Mouse (Mus musculus) small intestine, adult 2 months (tissue): ENCODE measurements at regions not wholly inside any gene's neighbourhood (a gene's known extent, or its start where the extent isn't known, plus 50 kb on each side); places are given as distances from the start of the nearest gene placed in this dataset.

Experiments used
- H3K27ac ChIP-seq: fragments of 200-500 bp; 2 replicates; pipeline ENCODE4 v1.5.1; 2012; ENCODE audit warnings: low read depth, low read length, control low read depth, inconsistent platforms; ENCODE audit not compliant: insufficient read depth
- H3K27me3 ChIP-seq: fragments of 200-500 bp; 2 replicates; pipeline ENCODE4 v1.6.1; 2012; ENCODE audit warnings: mild to moderate bottlenecking, moderate library complexity, low read length, inconsistent platforms; ENCODE audit not compliant: control insufficient read depth, insufficient read depth
- H3K36me3 ChIP-seq: fragments of 200-500 bp; 2 replicates; pipeline ENCODE4 v1.6.1; 2012; ENCODE audit warnings: mild to moderate bottlenecking, low read length, control low read depth, inconsistent platforms; ENCODE audit not compliant: control insufficient read depth, insufficient read depth
- H3K4me1 ChIP-seq: fragments of 200-500 bp; 2 replicates; pipeline ENCODE4 v1.6.1; 2012; ENCODE audit warnings: low read length, inconsistent platforms, mixed read lengths; ENCODE audit not compliant: control insufficient read depth, insufficient read depth, insufficient read length
- H3K4me3 ChIP-seq: fragments of 200-500 bp; 2 replicates; pipeline ENCODE4 v1.5.1; 2012; ENCODE audit warnings: low read depth, mild to moderate bottlenecking, control low read depth, inconsistent platforms, low read length, moderate library complexity
- CTCF ChIP-seq: fragments of 200-500 bp; IDR thresholded peaks from 2 replicates; pipeline ENCODE4 v1.5.1; 2012; ENCODE audit warnings: low read depth, mild to moderate bottlenecking, control low read depth, inconsistent platforms, low read length, moderate library complexity, mixed read lengths; ENCODE audit not compliant: insufficient replicate concordance, insufficient read length; ENCODE audit errors: extremely low read depth
- POLR2A ChIP-seq: fragments of 200-500 bp; IDR thresholded peaks from 2 replicates; pipeline ENCODE4 v1.6.1; 2012; ENCODE audit warnings: low read depth, mild to moderate bottlenecking, control low read depth, inconsistent platforms, low read length, moderate library complexity
- WGBS: fragments of 180-500 bp; shearing (Covaris S2); methylation state at CpG from one replicate; pipeline ENCODE4 v1.1.7; 2018; 5-methylcytosine and 5-hydroxymethylcytosine counted together

- H3K27me3 ChIP-seq, result no peaks in the 10 kb centered on the region
- WGBS, result 88% methylated on average over 5 of the region's 5 CpGs
- peaks cover 16% of the 10 kb centered on the region; the same call in 1 of the 2 replicates for H3K4me1 ChIP-seq
- TF ChIP-seq POLR2A (no peak), CTCF (no peak)
- no peaks in the 10 kb centered on the region for H3K36me3 ChIP-seq
- H3K27ac ChIP-seq, result no peak overlapping the region
- H3K4me3 ChIP-seq, result no peak overlapping the region
Measured at GRCm38 (mm10) chr8:115565768-115566167, 141.8 kb downstream of the Maf start.

GRCm38 (mm10) chr8:115562362-115562761 lies 145.2 kb downstream of the Maf start:
- 22% methylated on average over 4 of the region's 4 CpGs for WGBS
- H3K27ac ChIP-seq, result peak overlapping the region; percentile 96
- TF ChIP-seq CTCF (no peak), POLR2A (no peak)
- H3K36me3 ChIP-seq, result no peaks in the 10 kb centered on the region
- H3K4me3 ChIP-seq, result no peak overlapping the region
- no peaks in the 10 kb centered on the region for H3K27me3 ChIP-seq
- H3K4me1 ChIP-seq, result peaks cover 31% of the 10 kb centered on the region; the same call in 1 of the 2 replicates

GRCm38 (mm10) chr8:115560985-115561916 lies 146.3 kb downstream of the Maf start:
- TF ChIP-seq CTCF (no peak), POLR2A (no peak)
- Histone ChIP-seq H3K4me1 (peaks cover 31% of the 10 kb centered on the region; the same call in 1 of the 2 replicates), H3K27ac (peak overlapping the region; percentile 96), H3K36me3 (no peaks in the 10 kb centered on the region), H3K27me3 (no peaks in the 10 kb centered on the region), H3K4me3 (no peak overlapping the region)
- WGBS, result 27% methylated on average over 18 of the region's 18 CpGs

- no peak overlapping the region for H3K27ac ChIP-seq
- H3K36me3 ChIP-seq, result no peaks in the 10 kb centered on the region
- H3K4me1 ChIP-seq, result peaks cover 23% of the 10 kb centered on the region; the same call in 1 of the 2 replicates
- H3K27me3 ChIP-seq, result no peaks in the 10 kb centered on the region
- no peak overlapping the region for H3K4me3 ChIP-seq
- TF ChIP-seq POLR2A (no peak), CTCF (no peak)
- WGBS, result 77% methylated on average over 5 of the region's 5 CpGs
Measured at GRCm38 (mm10) chr8:115555452-115555851, 152.1 kb downstream of the Maf start.

- TF ChIP-seq CTCF, result no peak
- TF ChIP-seq POLR2A, result no peak
- Histone ChIP-seq H3K4me1 (peaks cover 21% of the 10 kb centered on the region; the same call in 1 of the 2 replicates), H3K27me3 (no peaks in the 10 kb centered on the region), H3K4me3 (no peak overlapping the region), H3K27ac (no peak overlapping the region), H3K36me3 (no peaks in the 10 kb centered on the region)
- WGBS, result 89% methylated on average over 5 of the region's 5 CpGs
Measured at GRCm38 (mm10) chr8:115554185-115554584, 153.4 kb downstream of the Maf start.

- TF ChIP-seq POLR2A (no peak), CTCF (no peak)
- H3K27ac ChIP-seq, result no peak overlapping the region
- H3K36me3 ChIP-seq, result no peaks in the 10 kb centered on the region
- H3K4me1 ChIP-seq, result peaks cover 11% of the 10 kb centered on the region; the same call in 1 of the 2 replicates
- H3K4me3 ChIP-seq, result no peak overlapping the region
- no peaks in the 10 kb centered on the region for H3K27me3 ChIP-seq
- WGBS, result 70% methylated on average over 5 of the region's 5 CpGs
Measured at GRCm38 (mm10) chr8:115551262-115551661, 156.3 kb downstream of the Maf start.

GRCm38 (mm10) chr8:115549112-115549511 lies 158.5 kb downstream of the Maf start:
- TF ChIP-seq POLR2A (no peak), CTCF (no peak)
- Histone ChIP-seq H3K27ac (no peak overlapping the region), H3K4me3 (no peak overlapping the region), H3K27me3 (no peaks in the 10 kb centered on the region), H3K4me1 (no peaks in the 10 kb centered on the region), H3K36me3 (no peaks in the 10 kb centered on the region)
- WGBS, result 86% methylated on average over 1 of the region's 1 CpGs

GRCm38 (mm10) chr8:115544067-115544466 lies 163.5 kb downstream of the Maf start:
- 78% methylated on average over 6 of the region's 6 CpGs for WGBS
- H3K27ac ChIP-seq, result no peak overlapping the region
- H3K4me1 ChIP-seq, result peaks cover 17% of the 10 kb centered on the region
- no peaks in the 10 kb centered on the region for H3K27me3 ChIP-seq
- H3K36me3 ChIP-seq, result no peaks in the 10 kb centered on the region
- TF ChIP-seq CTCF, result no peak
- TF ChIP-seq POLR2A, result no peak
- no peak overlapping the region for H3K4me3 ChIP-seq
